ENCODE assay signal across 23 mouse cellular contexts in genomic region chr7:142303249-142303648, GRCm38 (mm10). TPM values are rescaled to one million over a fixed set of nuclear protein-coding genes. Genes with fewer than 3 reads are reported as not detected.
"Had no signal": no experiment of that assay in that cellular context is flagged by ENCODE, and none has a peak within 500 bp of the region (broad histone marks: within the 10 kb centered on the region; RNA-seq: fewer than 3 reads in every experiment).

Gene Krtap5-4, plus strand, starts transcription at chr7:142303549.

- DNase-seq: retina, postnatal 1 day; right cerebral cortex, adult 18-20 months; right cerebral cortex, postnatal 14 days; right cerebral cortex, postnatal 25 days; right cerebral cortex, postnatal 4 days; spleen, adult 18-20 months; thymus, adult 18-20 months; thymus, adult 2 months; thymus, postnatal 14 days; thymus, postnatal 25 days had no signal

- H3K9ac ChIP-seq: neural tube, embryonic 12.5 days; neural tube, embryonic 13.5 days; neural tube, embryonic 15.5 days; stomach, embryonic 15.5 days had no signal

- H3K36me3 ChIP-seq: neural tube, embryonic 12.5 days; neural tube, embryonic 13.5 days; neural tube, embryonic 15.5 days; stomach, embryonic 15.5 days had no signal

- H3K4me3 ChIP-seq: neural tube, embryonic 12.5 days; neural tube, embryonic 13.5 days; neural tube, embryonic 15.5 days; stomach, embryonic 15.5 days had no signal

- H3K27ac ChIP-seq: neural tube, embryonic 12.5 days; neural tube, embryonic 13.5 days; neural tube, embryonic 15.5 days; stomach, embryonic 15.5 days; stomach, postnatal 0 days had no signal

- H3K27me3 ChIP-seq: neural tube, embryonic 12.5 days; stomach, embryonic 15.5 days had no signal

- H3K4me1 ChIP-seq: neural tube, embryonic 12.5 days; neural tube, embryonic 13.5 days; neural tube, embryonic 15.5 days; stomach, embryonic 15.5 days had no signal

- H3K9me3 ChIP-seq: neural tube, embryonic 12.5 days; neural tube, embryonic 13.5 days; neural tube, embryonic 15.5 days; stomach, embryonic 15.5 days had no signal

- H3K4me2 ChIP-seq: neural tube, embryonic 12.5 days; neural tube, embryonic 13.5 days; neural tube, embryonic 15.5 days; stomach, embryonic 15.5 days had no signal

RNA-seq across cellular contexts. Expression of gene Krtap5-4, which starts in this region (rescaled TPM):
- polyA plus RNA-seq: neural tube, embryonic 11.5 days; neural tube, embryonic 12.5 days; neural tube, embryonic 13.5 days; neural tube, embryonic 14.5 days; neural tube, embryonic 15.5 days; small intestine, adult 2 months; spleen, adult 2 months; stomach, embryonic 14.5 days; stomach, embryonic 15.5 days; stomach, embryonic 16.5 days; stomach, postnatal 0 days; testis, adult 2 months; thymus, adult 2 months; urinary bladder, adult 2 months had no signal
